Mouse (Mus musculus) embryonic fibroblast, embryonic 13.5 days (primary cell): ENCODE results near the gene Rsph14. TPM values are rescaled to one million over a fixed set of nuclear protein-coding genes. Genes with fewer than 3 reads are reported as not detected.

ENCODE experiments used
- H3K27ac ChIP-seq: 2 replicates; pipeline ENCODE4 v1.5.1; 2012; ENCODE audit warnings: low read length, control low read depth, inconsistent platforms; ENCODE audit not compliant: insufficient read depth
- H3K4me1 ChIP-seq: 2 replicates; pipeline ENCODE4 v1.6.1; 2011; ENCODE audit warnings: low read length; ENCODE audit not compliant: control insufficient read depth, insufficient read depth
- H3K4me3 ChIP-seq: 2 replicates; pipeline ENCODE4 v1.5.1; 2011; ENCODE audit warnings: mild to moderate bottlenecking, control low read depth, low read length; ENCODE audit not compliant: insufficient read depth
- CTCF ChIP-seq: IDR thresholded peaks from 2 replicates; pipeline ENCODE4 v1.5.1; 2011; ENCODE audit warnings: mild to moderate bottlenecking, control low read depth, low read length, moderate library complexity, borderline replicate concordance; ENCODE audit not compliant: insufficient read depth
- POLR2A ChIP-seq: IDR thresholded peaks from 2 replicates; pipeline ENCODE4 v1.6.1; 2011; ENCODE audit warnings: low read depth, mild to moderate bottlenecking, control low read depth, low read length, moderate library complexity
- polyA plus RNA-seq: library from polyadenylated mRNA; stranded (reverse); fragments of >200 nt; gene quantifications from 2 replicates; pipeline ENCODE4 v1.2.4, GENCODE M21; 2011; ENCODE audit warnings: low read depth; ENCODE audit not compliant: missing spikeins, insufficient read length

The Rsph14 gene
- polyA plus RNA-seq, result not detected in 2 replicates

GRCm38 (mm10) chr10:75032395-75032794 is at the start of gene Rsph14:
TSS of gene Rsph14 (minus strand) at chr10:75032586.
- H3K4me1 ChIP-seq, result peaks cover 3% of the 10 kb centered on the region; the same call in 1 of the 2 replicates
- TF ChIP-seq POLR2A (no peak), CTCF (no peak)
- H3K27ac ChIP-seq, result no peak within 1 kb of the TSS
- no peak within 1 kb of the TSS for H3K4me3 ChIP-seq

- no peak for TF ChIP-seq POLR2A
- Histone ChIP-seq H3K4me3 (no peak overlapping the region), H3K4me1 (no peaks in the 10 kb centered on the region), H3K27ac (no peak overlapping the region)
Measured at GRCm38 (mm10) chr10:75078174-75079128, 46.1 kb upstream of the Rsph14 start.

- TF ChIP-seq POLR2A (no peak), CTCF (no peak)
- H3K4me3 ChIP-seq, result no peak overlapping the region
- peaks cover 1% of the 10 kb centered on the region; the same call in 1 of the 2 replicates for H3K4me1 ChIP-seq
- no peak overlapping the region for H3K27ac ChIP-seq
Measured at GRCm38 (mm10) chr10:75075665-75076064, 43.3 kb upstream of the Rsph14 start.

GRCm38 (mm10) chr10:75070281-75070976 is 38.0 kb upstream of the Rsph14 start:
- Histone ChIP-seq H3K4me1 (peaks cover 14% of the 10 kb centered on the region), H3K27ac (peak overlapping the region; percentile 67), H3K4me3 (no peak overlapping the region)
- no peak for TF ChIP-seq POLR2A

- Histone ChIP-seq H3K4me3 (no peak overlapping the region), H3K27ac (no peak overlapping the region), H3K4me1 (peaks cover 14% of the 10 kb centered on the region)
- TF ChIP-seq CTCF (no peak), POLR2A (no peak)
Measured at GRCm38 (mm10) chr10:75068624-75069328, 36.4 kb upstream of the Rsph14 start.

GRCm38 (mm10) chr10:75068086-75068485 is 35.7 kb upstream of the Rsph14 start:
- H3K4me1 ChIP-seq, result peaks cover 19% of the 10 kb centered on the region
- no peak overlapping the region for H3K4me3 ChIP-seq
- H3K27ac ChIP-seq, result no peak overlapping the region
- TF ChIP-seq CTCF (no peak), POLR2A (no peak)

- no peak overlapping the region for H3K27ac ChIP-seq
- TF ChIP-seq CTCF (no peak), POLR2A (no peak)
- peaks cover 23% of the 10 kb centered on the region for H3K4me1 ChIP-seq
- no peak overlapping the region for H3K4me3 ChIP-seq
Measured at GRCm38 (mm10) chr10:75067446-75067845, 35.1 kb upstream of the Rsph14 start.

- TF ChIP-seq CTCF (no peak), POLR2A (no peak)
- H3K4me3 ChIP-seq, result no peak overlapping the region
- peaks cover 22% of the 10 kb centered on the region for H3K4me1 ChIP-seq
- H3K27ac ChIP-seq, result no peak overlapping the region
Measured at GRCm38 (mm10) chr10:75065691-75066090, 33.3 kb upstream of the Rsph14 start.

GRCm38 (mm10) chr10:75063301-75063965 is 31.0 kb upstream of the Rsph14 start:
- Histone ChIP-seq H3K4me3 (peak overlapping the region; percentile 82), H3K27ac (no peak overlapping the region), H3K4me1 (peaks cover 12% of the 10 kb centered on the region)
- no peak for TF ChIP-seq CTCF
- TF ChIP-seq POLR2A, result no peak
